Mouse (Mus musculus) gastrocnemius, adult 8-10 months (tissue): ENCODE results near the gene Selenoh. TPM values are rescaled to one million over a fixed set of nuclear protein-coding genes. Genes with fewer than 3 reads are reported as not detected.

Source experiments
- DNase-seq, 2 experiments: peaks; one replicate each; pipeline ENCODE4 v3.0.0; 2022; ENCODE audit warnings: low spot score in 2 of 2
- total RNA-seq, 4 experiments: library from RNA; stranded (reverse); gene quantifications; 2 replicates each; pipeline ENCODE4 v1.2.4; 2022

Selenoh gene
- total RNA-seq, 4 experiments from 2014 or later = 13.4 to 19.9 (median 16.4) TPM

DNA sequence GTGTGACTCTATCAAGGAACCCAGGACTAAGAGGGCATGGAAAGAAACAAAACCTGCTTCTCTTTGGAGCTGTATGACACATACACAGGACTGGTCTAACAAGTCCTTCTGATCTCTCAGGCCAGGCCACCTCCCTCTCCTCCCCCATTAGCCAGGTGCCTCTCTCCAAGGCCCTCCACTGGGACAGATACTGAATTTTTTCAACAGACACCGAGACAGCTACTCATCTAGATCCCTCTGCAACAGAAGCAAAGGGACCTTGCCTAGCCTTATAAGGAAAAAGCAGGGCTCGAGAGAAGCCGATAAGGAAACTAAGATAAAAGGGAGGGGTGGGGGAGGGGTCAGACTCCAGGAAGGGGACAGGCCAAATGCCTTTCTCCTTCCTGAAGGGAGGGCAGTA is 37.6 kb downstream of the Selenoh start:
- no peak for DNase-seq

DNA sequence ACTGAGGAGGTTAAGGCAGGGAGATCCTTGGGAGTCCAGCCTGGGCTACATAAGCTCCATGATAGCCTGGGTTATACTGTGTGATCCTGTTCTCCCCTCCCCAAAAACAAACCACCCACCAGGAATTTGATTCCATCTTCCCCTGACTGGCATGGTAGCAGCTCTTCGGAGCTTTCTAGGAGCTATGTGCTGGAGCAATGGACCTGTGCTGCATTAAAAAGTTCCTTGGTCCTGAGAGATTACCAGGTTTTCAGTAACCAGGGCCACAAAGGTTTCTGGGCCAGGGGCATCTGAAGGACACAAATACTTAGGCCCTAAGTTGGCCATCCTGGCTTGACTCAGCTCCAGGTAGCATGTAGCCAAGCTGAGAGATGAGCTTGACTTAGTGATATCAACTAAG is 38.6 kb downstream of the Selenoh start:
- no peak for DNase-seq

DNA sequence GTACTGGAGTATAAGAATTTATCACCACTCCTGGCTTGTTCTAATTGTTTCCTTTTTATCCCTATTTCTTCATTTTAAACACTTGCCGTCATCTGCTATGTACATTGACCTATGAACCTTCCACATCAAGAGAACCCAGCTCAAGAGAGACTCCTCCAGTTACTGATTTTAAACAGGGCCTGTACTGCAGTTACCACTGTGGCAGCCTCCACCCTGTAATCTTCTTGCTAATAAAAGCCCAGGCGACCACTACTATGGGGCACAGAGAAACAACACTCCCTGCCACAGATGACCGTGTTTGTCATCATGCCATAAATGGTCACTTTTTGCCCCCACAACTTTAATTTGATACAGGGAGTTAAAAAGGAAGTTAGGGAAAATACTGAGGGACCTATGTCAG is 43.5 kb downstream of the Selenoh start:
- no peak for DNase-seq

DNA sequence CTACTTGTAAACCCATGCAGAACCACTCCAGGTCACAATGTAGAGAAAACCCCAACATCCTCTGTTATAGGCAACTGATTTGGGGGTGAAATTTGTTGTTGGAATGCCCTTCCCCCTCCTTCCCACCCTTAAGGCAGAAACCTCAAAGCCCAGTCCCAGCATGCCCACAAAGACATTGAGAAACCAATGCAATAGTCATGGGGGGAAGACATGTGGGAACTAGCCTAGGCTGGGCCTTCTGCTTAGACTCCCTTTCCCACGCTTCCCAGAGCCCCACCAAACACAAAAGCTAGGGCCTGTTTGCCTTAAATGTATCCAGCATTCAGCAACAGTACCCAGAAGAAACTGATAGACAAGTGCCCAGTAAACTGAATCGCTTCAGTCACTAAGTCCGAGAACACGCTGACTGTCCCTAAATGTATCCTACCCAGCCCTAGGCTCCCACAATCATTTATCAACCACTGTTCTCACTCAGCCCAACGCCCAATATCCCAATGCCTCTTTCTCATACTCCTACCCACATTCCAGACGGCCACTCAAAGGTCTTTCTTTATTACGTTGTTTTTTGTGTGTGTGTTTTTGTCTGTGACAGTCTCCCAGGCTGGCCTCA is 44.1 kb downstream of the Selenoh start:
- DNase-seq = no peak

DNA sequence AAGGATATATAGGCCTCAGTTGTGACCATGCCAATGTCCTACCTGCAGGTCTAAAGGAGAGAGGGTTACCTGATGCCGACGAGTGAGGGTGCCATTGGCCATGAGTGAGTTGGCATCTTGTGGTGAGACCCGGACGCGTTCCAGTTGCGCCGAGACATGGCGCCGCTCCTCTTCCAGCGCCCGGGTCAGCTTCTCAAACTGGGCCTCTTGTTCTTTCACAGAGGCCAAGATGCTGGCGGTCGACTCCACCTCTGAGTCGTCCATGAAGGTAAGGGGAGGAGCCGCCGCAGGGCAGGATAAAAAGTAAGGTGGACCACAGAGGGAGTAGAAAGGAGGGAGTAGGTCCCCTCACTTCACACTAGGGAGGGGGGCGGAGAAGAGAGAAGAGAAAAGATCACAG is 46.4 kb downstream of the Selenoh start:
- no peak for DNase-seq

DNA sequence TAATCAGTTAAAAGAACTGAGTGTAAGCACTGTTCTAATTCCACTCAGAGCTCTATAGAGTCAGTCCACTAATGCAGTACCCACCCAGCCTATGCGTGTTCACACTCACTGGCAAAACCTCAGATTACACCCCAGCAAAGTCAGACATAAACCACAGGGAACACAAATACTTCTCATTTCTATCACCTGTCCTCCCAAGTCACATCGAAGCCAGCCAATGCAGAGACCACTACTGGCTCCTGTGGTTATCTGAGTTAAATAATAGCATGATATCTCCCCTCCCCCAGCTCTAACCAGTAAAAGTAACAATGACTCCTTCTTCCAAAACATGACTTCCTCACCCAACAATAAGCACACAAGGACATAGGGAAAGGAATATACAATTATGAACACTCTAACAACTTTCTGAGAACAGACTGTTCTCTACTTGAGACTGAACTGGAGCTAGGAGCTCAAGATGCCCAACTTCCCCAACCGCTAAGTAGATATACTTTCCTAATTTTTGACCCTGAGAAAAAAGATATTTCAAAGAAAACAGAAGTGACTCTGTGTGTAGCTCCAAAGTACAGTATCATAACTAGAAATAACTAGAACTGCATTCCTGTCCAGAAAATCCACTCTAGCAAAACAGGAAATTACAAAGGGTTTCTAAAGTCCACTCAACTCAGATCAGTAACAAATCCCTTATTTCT is 47.0 kb downstream of the Selenoh start:
- DNase-seq = no peak

DNA sequence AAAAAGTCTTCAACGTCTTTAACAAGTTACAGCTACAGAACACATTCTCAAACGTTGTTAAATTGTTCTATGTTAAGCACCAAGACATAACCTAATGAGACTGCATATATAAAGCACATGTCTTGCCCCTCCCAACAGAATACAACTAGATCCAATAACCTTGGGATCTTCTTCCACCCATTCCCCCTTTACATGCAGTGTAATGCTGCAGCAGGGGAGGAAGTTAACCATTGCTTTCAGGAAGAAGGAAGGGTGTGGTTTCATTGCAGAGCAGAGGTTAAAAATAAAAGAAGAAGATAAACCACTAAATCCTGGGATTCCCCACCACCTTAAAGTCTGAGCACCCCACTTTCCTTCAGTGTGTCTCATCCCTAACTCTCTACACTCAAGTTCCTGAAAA is 47.9 kb downstream of the Selenoh start:
- no peak for DNase-seq

DNA sequence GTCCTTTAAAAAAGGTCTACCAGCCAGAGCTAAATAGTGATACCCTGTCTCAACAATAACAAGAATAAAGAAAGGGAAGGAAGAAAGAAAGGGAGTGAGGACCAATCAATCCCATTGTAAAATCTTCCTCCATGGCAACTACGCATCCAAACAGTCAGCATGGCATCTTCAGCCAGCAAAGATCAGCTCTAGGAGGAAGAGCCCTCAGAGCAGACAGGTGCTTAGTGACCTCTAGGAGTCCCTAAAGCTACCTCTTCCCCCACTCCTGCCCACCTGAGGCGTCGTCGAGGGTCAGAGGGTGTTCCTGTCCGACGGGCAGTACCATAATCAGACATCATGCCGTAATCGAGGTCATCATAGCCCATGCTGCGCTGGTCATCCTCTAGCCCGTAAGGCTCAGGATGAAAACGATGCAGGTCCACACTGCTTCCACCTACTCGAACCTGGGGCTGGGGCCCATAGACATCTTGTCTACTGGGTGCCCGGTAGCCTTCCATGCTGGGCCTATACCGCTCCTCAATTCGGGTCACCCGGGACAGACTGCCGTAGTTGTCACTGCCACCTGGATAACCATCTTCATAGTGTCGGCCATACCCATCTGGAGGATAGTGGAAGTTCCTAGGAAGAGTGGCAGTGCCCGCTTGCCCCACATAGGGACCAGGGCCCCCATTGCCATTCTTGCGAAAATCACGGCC is 50.8 kb downstream of the Selenoh start:
- DNase-seq = no peak

Other genes starting within 250 kb of the Selenoh start
- 10 to 100 TPM in 2 of 4 experiments, 1 to 10 TPM in 2; 9.7 to 11.1 (median 10.4) TPM for gene Calcrl, start 245.4 kb downstream of the Selenoh start, total RNA-seq
- gene Tfpi, start 194.0 kb downstream of the Selenoh start, total RNA-seq = 1 to 10 TPM; 1.7 to 3.3 (median 2.2) TPM
- 10 to 100 TPM; 20.7 to 26.6 (median 21.9) TPM for gene Ctnnd1, start 20.0 kb downstream of the Selenoh start, total RNA-seq
- not detected for gene Btbd18, start 11.7 kb downstream of the Selenoh start, total RNA-seq
- gene Gm28635, start 7.3 kb upstream of the Selenoh start, total RNA-seq = 1 to 10 TPM in 1 of 4 experiments, not detected in 3; 1.4 TPM
- gene Med19, start 7.6 kb upstream of the Selenoh start, total RNA-seq = 1 to 10 TPM; 6.0 to 8.0 (median 6.9) TPM
- 10 to 100 TPM; 41.0 to 55.7 (median 49.0) TPM for gene Tmx2, start 8.4 kb upstream of the Selenoh start, total RNA-seq
- gene Zdhhc5, start 44.4 kb upstream of the Selenoh start, total RNA-seq = 100 to 1,000 TPM in 1 of 4 experiments, 10 to 100 TPM in 3; 78.4 to 100 (median 81.7) TPM
- 1 to 10 TPM; 3.7 to 4.3 (median 4.1) TPM for gene Clp1, start 56.6 kb upstream of the Selenoh start, total RNA-seq
- under 1 TPM in 3 of 4 experiments, not detected in 1; 0.34 to 0.54 (median 0.54) TPM for gene Ypel4, start 63.3 kb upstream of the Selenoh start, total RNA-seq
- under 1 TPM in 1 of 4 experiments, not detected in 3; 0.60 TPM for gene Gm19426, start 72.9 kb upstream of the Selenoh start, total RNA-seq
- 10 to 100 TPM; 22.0 to 55.1 (median 36.1) TPM for gene Serping1, start 104.7 kb upstream of the Selenoh start, total RNA-seq
- 1 to 10 TPM; 1.5 to 3.5 (median 2.3) TPM for gene Ube2l6, start 128.1 kb upstream of the Selenoh start, total RNA-seq
- gene Smtnl1, start 151.9 kb upstream of the Selenoh start, total RNA-seq = 10 to 100 TPM; 46.3 to 63.9 (median 59.0) TPM
- gene Timm10, start 156.2 kb upstream of the Selenoh start, total RNA-seq = 10 to 100 TPM; 37.9 to 51.4 (median 45.5) TPM
- 10 to 100 TPM in 3 of 4 experiments, 1 to 10 TPM in 1; 8.0 to 28.2 (median 14.4) TPM for gene Slc43a1, start 168.1 kb upstream of the Selenoh start, total RNA-seq
- gene Rtn4rl2, start 215.9 kb upstream of the Selenoh start, total RNA-seq = under 1 TPM in 3 of 4 experiments, not detected in 1; 0.19 to 0.62 (median 0.43) TPM